Mouse (Mus musculus): Measurements from ENCODE around the gene Plekhh3. TPM values are rescaled to one million over a fixed set of nuclear protein-coding genes. Genes with fewer than 3 reads are reported as not detected.

Gene Plekhh3
- polyA plus RNA-seq, 1 experiment from 2014 or later, result 9.7 TPM

DNA sequence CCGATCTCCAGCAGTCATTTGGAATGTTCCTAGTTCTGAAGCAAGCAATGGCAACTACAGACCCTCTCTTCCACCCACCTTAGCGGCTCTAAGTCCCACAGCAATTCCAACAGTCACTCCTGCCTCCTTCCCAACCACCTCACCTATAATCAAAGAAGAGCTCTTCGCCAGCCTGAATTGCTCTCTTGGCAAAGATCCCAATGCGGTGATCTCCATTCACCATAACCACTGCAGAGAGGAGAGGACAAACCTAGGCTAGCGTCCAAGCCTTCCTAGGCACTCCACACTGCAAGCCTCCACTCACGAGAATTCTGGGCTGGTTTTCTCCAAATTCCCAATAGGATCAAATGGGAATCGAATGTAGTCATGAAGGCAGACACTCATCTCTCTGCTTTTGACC, 21.9 kb upstream of the Plekhh3 start:
- no peak overlapping the region for H3K9ac ChIP-seq
- 87% methylated on average over 7 of the region's 7 CpGs for WGBS
- H3K36me3 ChIP-seq, result peaks cover 58% of the 10 kb centered on the region
- H3K9me3 ChIP-seq, result no peaks in the 10 kb centered on the region
- no peak overlapping the region for H3K4me3 ChIP-seq
- H3K4me1 ChIP-seq, result peaks cover 23% of the 10 kb centered on the region
- no peaks in the 10 kb centered on the region for H3K27me3 ChIP-seq
- no peak overlapping the region for H3K27ac ChIP-seq
- no peak overlapping the region for H3K4me2 ChIP-seq
- ATAC-seq (ENCODE audit: insufficient number of reproducible peaks, insufficient read depth, low FRiP score, low TSS enrichment, low read depth), result no peak

DNA sequence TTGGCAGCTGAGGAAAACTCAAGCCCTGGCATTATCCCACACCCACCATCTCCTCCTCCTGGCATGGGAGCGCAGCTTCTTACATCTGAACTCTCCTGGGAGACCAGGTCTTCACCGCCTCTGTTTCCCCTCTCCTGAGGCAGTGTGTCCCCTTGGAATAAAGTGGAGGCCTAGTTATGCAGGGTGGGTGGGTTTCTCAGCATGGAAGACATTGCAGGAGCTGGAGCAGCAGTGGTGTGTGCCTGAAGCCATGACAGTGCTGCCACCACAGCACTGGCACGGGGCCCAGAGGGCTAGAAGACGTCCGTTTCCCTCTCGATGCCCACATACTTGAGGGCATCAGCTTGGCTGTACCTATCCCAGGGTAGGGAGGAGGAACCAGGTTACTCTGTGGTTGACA, 21.5 kb upstream of the Plekhh3 start:
- Histone ChIP-seq H3K4me2 (no peak overlapping the region), H3K27ac (no peak overlapping the region), H3K4me3 (no peak overlapping the region), H3K27me3 (no peaks in the 10 kb centered on the region), H3K9ac (no peak overlapping the region), H3K36me3 (peaks cover 54% of the 10 kb centered on the region), H3K4me1 (peaks cover 23% of the 10 kb centered on the region), H3K9me3 (no peaks in the 10 kb centered on the region)
- 89% methylated on average over 6 of the region's 6 CpGs for WGBS
- ATAC-seq (ENCODE audit: insufficient number of reproducible peaks, insufficient read depth, low FRiP score, low TSS enrichment, low read depth), result no peak

DNA sequence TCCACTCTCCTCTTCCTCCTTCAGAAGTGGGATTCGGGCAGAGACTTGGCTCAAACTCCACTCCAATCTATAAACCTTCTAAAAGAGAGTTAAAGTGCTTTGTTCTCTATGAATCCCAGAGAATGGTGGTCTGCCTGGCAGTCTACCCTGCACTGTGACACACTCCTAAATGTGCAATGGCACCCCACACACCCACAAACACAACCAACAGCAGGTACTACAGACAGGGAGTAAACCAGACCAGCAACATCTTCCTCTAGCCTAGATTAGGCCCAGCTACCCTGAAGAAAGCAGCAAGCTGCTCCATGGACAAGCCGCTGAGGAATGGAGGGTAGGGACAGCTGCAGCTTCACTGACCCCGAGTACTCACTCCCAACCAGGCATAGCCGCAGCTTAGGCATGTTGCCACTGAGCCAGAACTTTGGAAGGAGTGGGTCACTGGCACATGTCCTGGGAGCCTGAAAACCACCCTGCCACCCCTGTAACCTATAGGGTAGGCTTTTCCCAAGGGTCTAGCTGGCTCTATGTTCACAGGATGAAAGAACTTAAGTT, 20.8 kb upstream of the Plekhh3 start:
- peaks cover 47% of the 10 kb centered on the region for H3K36me3 ChIP-seq
- no peaks in the 10 kb centered on the region for H3K9me3 ChIP-seq
- H3K27ac ChIP-seq, result no peak overlapping the region
- no peak for ATAC-seq (ENCODE audit: insufficient number of reproducible peaks, insufficient read depth, low FRiP score, low TSS enrichment, low read depth)
- no peak overlapping the region for H3K4me2 ChIP-seq
- 89% methylated on average over 4 of the region's 4 CpGs for WGBS
- no peak overlapping the region for H3K4me3 ChIP-seq
- no peaks in the 10 kb centered on the region for H3K27me3 ChIP-seq
- H3K4me1 ChIP-seq, result peaks cover 23% of the 10 kb centered on the region
- peak overlapping the region; percentile 16; the same call in 1 of the 2 replicates for H3K9ac ChIP-seq

DNA sequence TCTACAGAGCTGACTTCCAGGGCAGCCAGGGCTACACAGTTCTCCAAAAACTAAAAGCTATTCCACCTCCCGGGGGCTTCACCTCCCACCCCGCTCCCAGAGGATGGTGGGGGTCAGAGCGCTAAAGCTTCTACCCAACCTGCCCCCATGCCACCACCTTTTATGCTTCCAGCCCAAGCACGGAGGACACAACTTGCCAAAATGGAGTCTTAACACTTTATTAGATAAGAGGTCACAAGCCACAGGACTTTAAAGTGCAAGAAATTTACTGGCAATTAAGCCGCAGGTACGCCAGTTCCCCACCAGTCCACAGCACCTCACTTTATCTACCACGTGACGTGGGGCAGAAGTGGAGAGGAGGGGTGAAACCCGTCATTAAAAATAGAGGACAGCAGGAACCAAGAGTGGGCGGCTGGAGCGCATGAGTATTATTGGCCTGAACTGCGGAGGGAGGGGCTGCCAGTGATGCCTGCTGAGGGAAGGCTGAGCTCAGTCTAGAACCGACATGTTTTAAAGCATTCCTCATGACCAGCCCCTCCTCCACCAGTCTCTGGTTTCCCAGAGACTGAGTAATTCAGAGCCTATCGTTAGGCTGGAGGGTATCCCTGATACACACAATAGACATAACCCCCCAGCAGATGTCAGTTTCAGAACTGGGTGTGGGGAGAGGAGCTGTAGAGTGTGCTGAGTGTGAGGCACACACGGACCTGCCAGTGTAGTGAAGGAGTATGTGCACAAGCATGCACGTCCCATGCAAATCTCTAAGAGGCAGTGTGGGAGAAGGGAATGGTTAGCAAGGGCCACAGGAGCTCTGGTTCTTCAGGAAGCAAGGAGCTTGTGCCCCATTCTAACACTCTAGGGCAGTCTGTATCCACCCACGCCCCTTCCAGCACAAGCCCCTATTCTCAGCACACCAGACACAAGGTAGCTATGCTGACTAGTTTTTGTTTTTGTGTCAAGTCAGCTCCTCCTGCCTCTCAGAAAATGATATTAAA, 20.1 kb upstream of the Plekhh3 start:
- ATAC-seq (ENCODE audit: insufficient number of reproducible peaks, insufficient read depth, low FRiP score, low TSS enrichment, low read depth), result no peak
- Histone ChIP-seq H3K36me3 (peaks cover 39% of the 10 kb centered on the region), H3K9me3 (no peaks in the 10 kb centered on the region), H3K9ac (peak overlapping the region; percentile 52; the same call in 1 of the 2 replicates), H3K27me3 (no peaks in the 10 kb centered on the region), H3K4me2 (no peak overlapping the region), H3K4me3 (no peak overlapping the region), H3K4me1 (peaks cover 23% of the 10 kb centered on the region), H3K27ac (no peak overlapping the region)
- 58% methylated on average over 17 of the region's 17 CpGs for WGBS

DNA sequence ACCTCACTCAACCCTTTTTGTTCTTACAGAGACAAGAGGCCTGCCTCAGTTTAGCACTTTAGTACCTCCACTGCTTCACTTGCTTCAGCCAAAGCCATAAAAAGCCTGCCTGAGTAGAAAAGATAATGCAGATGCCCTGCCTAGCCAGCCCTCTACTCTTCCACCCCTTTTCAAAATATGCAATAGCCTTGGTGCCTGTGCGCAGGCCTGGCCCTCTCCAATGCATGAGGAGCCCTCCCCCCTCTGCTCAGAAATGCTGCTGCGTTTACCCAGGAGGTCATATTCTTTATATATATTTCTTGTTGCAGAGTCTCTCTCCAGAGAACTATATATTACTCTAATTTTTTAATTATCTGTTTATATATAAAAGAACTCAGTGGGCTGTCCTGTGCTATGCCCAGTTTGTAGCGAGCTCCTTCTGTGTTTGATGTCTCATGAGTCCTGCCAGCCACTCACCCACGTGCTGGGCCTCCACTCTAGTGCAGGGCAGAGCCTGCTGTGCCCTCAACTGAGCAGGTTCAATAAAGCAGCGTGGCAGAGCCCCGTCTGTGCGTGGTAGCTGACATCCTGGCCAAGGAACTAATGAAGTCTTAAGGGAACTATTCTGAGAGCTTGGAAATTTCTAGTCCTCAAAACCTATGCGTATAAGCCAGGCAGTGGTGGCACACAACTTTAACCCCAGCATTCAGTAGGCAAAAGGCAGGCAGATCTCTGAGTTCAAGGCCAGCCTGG, 19.2 kb upstream of the Plekhh3 start:
- Histone ChIP-seq H3K4me3 (no peak overlapping the region), H3K27ac (peak overlapping the region; percentile 55; the same call in 1 of the 2 replicates), H3K9me3 (no peaks in the 10 kb centered on the region), H3K4me2 (0 out of 2 replicates have a peak overlapping the region, but pooled peaks have one; percentile 18), H3K9ac (peak overlapping the region; percentile 52), H3K36me3 (peaks cover 31% of the 10 kb centered on the region), H3K4me1 (peaks cover 23% of the 10 kb centered on the region), H3K27me3 (no peaks in the 10 kb centered on the region)
- 53% methylated on average over 8 of the region's 8 CpGs for WGBS
- no peak for ATAC-seq (ENCODE audit: insufficient number of reproducible peaks, insufficient read depth, low FRiP score, low TSS enrichment, low read depth)

DNA sequence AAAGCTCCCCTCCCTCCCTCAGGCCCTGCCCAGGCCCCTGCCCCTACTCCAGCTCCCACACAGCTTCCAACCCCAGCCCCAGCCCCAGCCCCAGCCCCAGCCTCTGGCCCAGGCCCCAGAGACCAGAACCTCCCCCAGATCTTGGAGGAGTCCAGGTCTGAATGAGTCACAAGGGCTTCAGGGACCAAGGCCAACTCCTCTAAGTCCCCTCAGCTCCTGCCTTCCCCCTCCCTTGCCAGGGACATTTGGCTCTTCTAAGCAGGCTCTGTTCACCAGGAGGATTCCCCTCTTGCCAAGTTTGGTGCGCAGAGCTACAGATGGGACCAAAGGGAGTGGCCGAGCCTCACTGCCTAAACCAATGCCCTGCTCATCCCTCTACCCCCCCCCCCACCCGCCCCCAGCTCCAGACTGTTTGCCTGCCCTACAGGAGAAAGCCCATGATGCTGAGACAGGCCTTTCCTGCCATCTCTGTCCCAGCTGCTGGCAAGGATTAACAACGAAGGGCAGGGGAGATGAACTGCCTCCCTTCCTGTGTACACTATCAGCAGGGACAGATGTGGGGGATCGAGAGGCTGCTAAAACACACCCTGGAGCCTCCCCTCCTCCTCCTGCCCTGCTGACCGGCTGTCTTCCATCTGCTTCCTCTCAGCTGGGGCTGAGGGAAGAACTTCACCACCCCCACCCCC, 18.5 kb upstream of the Plekhh3 start:
- H3K4me1 ChIP-seq, result peaks cover 23% of the 10 kb centered on the region
- 14% methylated on average over 6 of the region's 6 CpGs for WGBS
- H3K36me3 ChIP-seq, result peaks cover 25% of the 10 kb centered on the region
- peak overlapping the region; percentile 55 for H3K27ac ChIP-seq
- peak overlapping the region; percentile 52; the same call in 1 of the 2 replicates for H3K9ac ChIP-seq
- no peak for ATAC-seq (ENCODE audit: insufficient number of reproducible peaks, insufficient read depth, low FRiP score, low TSS enrichment, low read depth)
- 0 out of 2 replicates have a peak overlapping the region, but pooled peaks have one; percentile 18 for H3K4me2 ChIP-seq
- H3K27me3 ChIP-seq, result no peaks in the 10 kb centered on the region
- no peak overlapping the region for H3K4me3 ChIP-seq
- H3K9me3 ChIP-seq, result no peaks in the 10 kb centered on the region

DNA sequence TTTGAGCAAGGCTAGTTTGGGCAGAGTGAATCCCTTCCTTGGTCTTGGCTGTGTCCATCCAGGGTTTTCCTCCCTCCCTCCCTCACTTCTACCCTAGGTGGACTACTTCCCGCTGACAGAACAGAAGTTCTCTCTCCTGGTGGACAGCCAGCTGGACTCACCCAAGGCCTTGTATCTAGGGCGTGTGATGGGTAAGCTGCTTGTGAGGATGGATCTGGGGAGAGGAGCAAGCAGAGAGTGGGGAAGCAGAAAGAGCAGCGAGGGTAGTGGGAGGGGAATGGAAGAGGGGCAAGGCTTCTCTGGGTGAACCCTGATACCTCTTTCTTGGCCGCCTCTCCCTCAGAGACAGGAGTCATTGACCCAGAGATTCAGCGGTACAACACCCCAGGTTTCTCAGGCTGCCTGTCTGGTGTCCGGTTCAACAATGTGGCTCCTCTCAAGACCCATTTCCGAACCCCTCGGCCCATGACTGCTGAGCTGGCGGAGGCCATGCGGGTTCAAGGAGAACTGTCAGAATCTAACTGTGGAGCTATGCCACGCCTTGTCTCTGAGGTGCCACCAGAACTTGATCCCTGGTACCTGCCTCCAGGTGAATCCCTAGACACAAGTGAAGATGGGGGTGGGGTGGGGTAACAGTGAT, 17.1 kb upstream of the Plekhh3 start:
- H3K4me2 ChIP-seq, result no peak overlapping the region
- ATAC-seq (ENCODE audit: insufficient number of reproducible peaks, insufficient read depth, low FRiP score, low TSS enrichment, low read depth), result no peak

DNA sequence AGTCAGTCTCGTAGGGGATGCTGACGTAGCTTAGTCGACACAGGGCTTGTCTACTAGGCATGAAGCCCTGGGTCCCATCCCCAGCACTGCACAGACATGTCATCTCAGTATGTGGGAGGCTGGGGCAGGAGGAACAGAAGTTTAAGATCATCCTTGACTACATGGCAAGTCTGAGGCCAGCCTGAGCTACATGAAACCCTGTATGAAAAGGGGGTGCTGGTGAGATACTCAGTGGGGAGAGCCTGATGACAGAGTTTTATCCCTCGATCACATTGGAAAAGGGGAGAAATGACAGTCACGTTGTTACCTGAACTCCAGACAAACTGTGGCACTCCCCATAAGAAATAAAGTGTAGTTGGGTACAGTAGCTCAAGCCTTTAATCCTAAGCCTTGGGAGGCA, 16.4 kb upstream of the Plekhh3 start:
- H3K4me1 ChIP-seq, result peaks cover 23% of the 10 kb centered on the region

More for the DNA sequence above, 17.1 kb upstream of the Plekhh3 start:
- Histone ChIP-seq H3K4me3 (no peak overlapping the region), H3K36me3 (peaks cover 14% of the 10 kb centered on the region), H3K27ac (no peak overlapping the region), H3K9me3 (no peaks in the 10 kb centered on the region), H3K27me3 (no peaks in the 10 kb centered on the region; the same call in 1 of the 2 replicates), H3K4me1 (peaks cover 23% of the 10 kb centered on the region), H3K9ac (no peak overlapping the region)
- 82% methylated on average over 11 of the region's 11 CpGs for WGBS

DNA sequence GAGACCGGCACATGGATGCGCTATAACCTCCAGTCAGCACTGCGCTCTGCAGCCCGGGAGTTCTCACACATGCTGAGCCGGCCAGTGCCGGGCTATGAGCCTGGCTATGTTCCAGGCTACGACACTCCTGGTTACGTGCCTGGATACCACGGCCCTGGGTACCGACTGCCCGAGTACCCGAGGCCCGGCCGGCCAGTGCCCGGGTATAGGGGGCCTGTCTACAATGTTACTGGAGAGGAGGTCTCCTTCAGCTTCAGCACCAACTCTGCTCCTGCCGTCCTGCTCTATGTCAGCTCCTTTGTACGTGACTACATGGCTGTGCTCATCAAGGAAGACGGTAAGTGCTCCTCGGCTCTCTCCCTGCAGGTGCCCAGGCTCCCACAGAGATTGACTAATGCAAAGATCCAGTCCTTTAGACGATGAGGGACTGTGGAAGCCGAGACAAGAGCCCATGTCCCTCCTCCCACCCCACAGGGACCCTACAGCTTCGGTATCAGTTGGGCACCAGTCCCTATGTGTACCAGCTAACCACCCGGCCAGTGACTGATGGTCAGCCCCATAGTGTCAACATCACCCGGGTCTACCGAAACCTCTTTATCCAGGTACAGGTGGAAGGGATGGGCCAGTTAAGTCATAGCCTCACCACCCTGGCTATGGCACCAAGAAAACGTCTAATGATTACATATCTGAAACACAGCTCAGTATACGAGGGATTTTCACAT, 15.5 kb upstream of the Plekhh3 start:
- Histone ChIP-seq H3K36me3 (no peaks in the 10 kb centered on the region), H3K27me3 (no peaks in the 10 kb centered on the region; the same call in 1 of the 2 replicates), H3K4me3 (no peak overlapping the region), H3K27ac (no peak overlapping the region), H3K4me2 (no peak overlapping the region), H3K9ac (no peak overlapping the region), H3K4me1 (peaks cover 23% of the 10 kb centered on the region), H3K9me3 (no peaks in the 10 kb centered on the region)
- 87% methylated on average over 27 of the region's 27 CpGs for WGBS
- no peak for ATAC-seq (ENCODE audit: insufficient number of reproducible peaks, insufficient read depth, low FRiP score, low TSS enrichment, low read depth)

More for the DNA sequence above, 16.4 kb upstream of the Plekhh3 start:
- H3K27ac ChIP-seq, result no peak overlapping the region
- peaks cover 6% of the 10 kb centered on the region for H3K36me3 ChIP-seq
- H3K4me2 ChIP-seq, result no peak overlapping the region
- no peaks in the 10 kb centered on the region for H3K9me3 ChIP-seq
- no peaks in the 10 kb centered on the region; the same call in 1 of the 2 replicates for H3K27me3 ChIP-seq
- WGBS, result 92% methylated on average over 5 of the region's 5 CpGs
- no peak overlapping the region for H3K4me3 ChIP-seq
- no peak for ATAC-seq (ENCODE audit: insufficient number of reproducible peaks, insufficient read depth, low FRiP score, low TSS enrichment, low read depth)
- no peak overlapping the region for H3K9ac ChIP-seq

DNA sequence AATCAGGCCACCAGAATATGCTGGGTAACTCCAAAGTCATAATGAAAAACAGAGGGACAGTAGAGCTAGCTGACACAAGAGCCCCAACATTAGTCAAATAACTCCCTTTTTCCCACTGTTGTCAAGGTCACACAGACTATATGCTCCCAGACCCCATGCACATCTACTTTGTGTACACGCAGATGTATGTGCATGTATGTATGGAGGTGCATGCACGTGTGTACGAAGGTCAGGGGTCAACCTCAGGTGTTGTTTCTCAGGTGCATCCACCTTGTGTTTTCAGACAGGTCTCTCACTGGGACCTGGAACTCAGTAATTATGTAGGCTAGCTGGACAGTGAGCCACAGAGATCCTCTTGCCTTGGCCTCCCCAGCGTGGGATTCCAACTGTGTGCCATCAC, 14.3 kb upstream of the Plekhh3 start:
- H3K36me3 ChIP-seq, result no peaks in the 10 kb centered on the region
- peaks cover 2% of the 10 kb centered on the region for H3K27me3 ChIP-seq
- no peaks in the 10 kb centered on the region for H3K9me3 ChIP-seq
- 93% methylated on average over 4 of the region's 4 CpGs for WGBS
- no peak for ATAC-seq (ENCODE audit: insufficient number of reproducible peaks, insufficient read depth, low FRiP score, low TSS enrichment, low read depth)
- no peak overlapping the region for H3K4me3 ChIP-seq
- H3K9ac ChIP-seq, result no peak overlapping the region
- no peak overlapping the region for H3K27ac ChIP-seq
- no peak overlapping the region for H3K4me2 ChIP-seq
- H3K4me1 ChIP-seq, result peaks cover 14% of the 10 kb centered on the region
